Mouse (Mus musculus) lung, postnatal 0 days (tissue): ENCODE measurements around the gene Plpp3. TPM values are rescaled to one million over a fixed set of nuclear protein-coding genes. Genes with fewer than 3 reads are reported as not detected.

Source experiments
- ATAC-seq: fragments of 200-750 bp; cut with Nextera tagmentation; 2 replicates; pipeline ENCODE4 v1.8.0; 2017; ENCODE audit warnings: moderate library complexity
- DNase-seq: peaks from one replicate; pipeline ENCODE4 v3.0.0-alpha.2; 2016; ENCODE audit warnings: low spot score
- H3K27ac ChIP-seq: fragments of 300-500 bp; sonication (generic); 2 replicates; pipeline ENCODE4 v1.5.1; 2014; ENCODE audit warnings: antibody characterized with exemption, mild to moderate bottlenecking, low read length, mixed read lengths
- H3K27me3 ChIP-seq: fragments of 300-500 bp; sonication (generic); replicated peaks from 2 replicates; pipeline ENCODE4 v1.6.1; 2014; ENCODE audit warnings: low read length, mixed read lengths; ENCODE audit not compliant: insufficient read depth
- H3K36me3 ChIP-seq: fragments of 300-500 bp; sonication (generic); 2 replicates; pipeline ENCODE4 v1.6.1; 2014; ENCODE audit warnings: low read length, mixed read lengths; ENCODE audit not compliant: insufficient read depth
- H3K4me1 ChIP-seq: fragments of 300-500 bp; sonication (generic); 2 replicates; pipeline ENCODE4 v1.6.1; 2014; ENCODE audit warnings: antibody characterized with exemption, low read depth, low read length, mixed read lengths; ENCODE audit not compliant: insufficient read depth
- H3K4me2 ChIP-seq: fragments of 300-500 bp; sonication (generic); replicated peaks from 2 replicates; pipeline ENCODE4 v1.6.1; 2014; ENCODE audit warnings: low read depth, mild to moderate bottlenecking, low read length, moderate library complexity, mixed read lengths
- H3K4me3 ChIP-seq: fragments of 300-500 bp; sonication (generic); 2 replicates; pipeline ENCODE4 v1.5.1; 2014; ENCODE audit warnings: low read depth, low read length
- H3K9ac ChIP-seq: fragments of 300-500 bp; sonication (generic); replicated peaks from 2 replicates; pipeline ENCODE4 v1.6.1; 2014; ENCODE audit warnings: low read depth, mild to moderate bottlenecking
- H3K9me3 ChIP-seq: fragments of 300-500 bp; sonication (generic); 2 replicates; pipeline ENCODE4 v1.6.1; 2016; ENCODE audit warnings: low read length, mixed read lengths
- CTCF ChIP-seq: IDR thresholded peaks from 2 replicates; pipeline ENCODE4 v1.5.1; 2016; ENCODE audit warnings: antibody characterized with exemption, mild to moderate bottlenecking
- EP300 ChIP-seq: IDR thresholded peaks from 2 replicates; pipeline ENCODE4 v1.6.1; 2016; ENCODE audit warnings: antibody characterized with exemption, mild to moderate bottlenecking, control low read depth
- WGBS: fragments of 180-500 bp; shearing (Covaris S2); extraction: QIAGEN DNeasy Blood & Tissue Kit; methylation state at CpG from one replicate; pipeline ENCODE4 v1.1.7; 2014; 5-methylcytosine and 5-hydroxymethylcytosine counted together
- polyA plus RNA-seq: library from polyadenylated mRNA; unstranded; fragments of >200 nt; fragmentation: Nextera tagmentation; extraction: Ambion mirVana; gene quantifications from 2 replicates; pipeline ENCODE4 v1.2.1, GENCODE M21; 2015

Gene Plpp3
- polyA plus RNA-seq, 1 experiment from 2014 or later, result 134 TPM

DNA sequence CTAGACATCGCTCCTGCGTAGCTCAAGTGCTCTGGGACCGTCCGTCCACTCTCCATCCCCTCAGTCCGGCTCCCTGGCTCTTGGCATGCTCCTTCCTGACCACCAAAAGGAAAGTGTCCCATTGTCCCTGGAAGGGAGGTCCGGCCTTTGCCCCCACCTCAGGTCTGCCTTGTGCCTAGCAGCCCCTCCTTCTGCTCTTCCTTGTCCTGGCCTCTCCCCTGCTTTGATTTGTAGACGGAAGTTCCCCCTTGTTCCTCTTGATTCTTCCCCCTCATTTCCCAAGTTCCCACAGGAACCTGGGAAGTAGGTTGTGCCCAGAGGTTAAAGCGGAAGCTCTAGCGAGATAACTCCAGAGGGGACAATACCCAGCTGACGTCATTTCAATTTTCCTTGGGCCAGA lies 61.1 kb downstream of the Plpp3 start:
- H3K36me3 ChIP-seq, result peaks cover 28% of the 10 kb centered on the region
- DNase-seq, result peak; percentile 54
- TF ChIP-seq CTCF, result no peak; the same call in 1 of the 2 replicates
- peak; percentile 95 for TF ChIP-seq EP300
- peak overlapping the region; percentile 16; the same call in 1 of the 2 replicates for H3K27ac ChIP-seq
- no peak overlapping the region for H3K9ac ChIP-seq
- no peaks in the 10 kb centered on the region for H3K27me3 ChIP-seq
- 55% methylated on average over 10 of the region's 10 CpGs for whole genome bisulfite sequencing
- no peaks in the 10 kb centered on the region; the same call in 1 of the 2 replicates for H3K4me1 ChIP-seq
- no peak overlapping the region for H3K4me3 ChIP-seq
- no peaks in the 10 kb centered on the region for H3K9me3 ChIP-seq
- no peak overlapping the region for H3K4me2 ChIP-seq
- ATAC-seq, result peak; percentile 73

DNA sequence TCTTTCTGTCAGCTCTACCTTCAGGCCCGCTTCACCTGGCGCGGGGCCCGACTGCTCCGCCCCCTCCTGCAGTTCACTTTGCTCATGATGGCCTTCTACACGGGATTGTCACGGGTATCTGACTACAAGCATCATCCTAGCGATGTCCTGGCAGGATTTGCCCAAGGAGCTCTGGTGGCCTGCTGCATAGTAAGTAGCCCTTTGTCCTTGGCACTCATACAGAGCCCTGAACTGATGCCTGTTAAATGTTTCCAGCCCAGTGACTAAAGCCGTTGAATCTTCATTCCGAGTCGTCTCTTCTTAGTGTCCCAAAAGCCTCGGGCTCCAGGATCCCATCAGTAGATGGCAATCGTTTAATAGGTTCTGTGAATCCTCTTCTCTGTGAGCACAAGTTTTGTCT lies 62.2 kb downstream of the Plpp3 start:
- H3K9ac ChIP-seq, result no peak overlapping the region
- H3K9me3 ChIP-seq, result no peaks in the 10 kb centered on the region
- H3K4me3 ChIP-seq, result no peak overlapping the region
- no peak for TF ChIP-seq CTCF
- TF ChIP-seq EP300, result no peak
- H3K27me3 ChIP-seq, result no peaks in the 10 kb centered on the region
- no peak for DNase-seq
- H3K27ac ChIP-seq, result no peak overlapping the region
- no peak overlapping the region for H3K4me2 ChIP-seq
- 89% methylated on average over 13 of the region's 13 CpGs for WGBS
- peaks cover 24% of the 10 kb centered on the region for H3K36me3 ChIP-seq
- no peak for ATAC-seq
- H3K4me1 ChIP-seq, result no peaks in the 10 kb centered on the region; the same call in 1 of the 2 replicates

DNA sequence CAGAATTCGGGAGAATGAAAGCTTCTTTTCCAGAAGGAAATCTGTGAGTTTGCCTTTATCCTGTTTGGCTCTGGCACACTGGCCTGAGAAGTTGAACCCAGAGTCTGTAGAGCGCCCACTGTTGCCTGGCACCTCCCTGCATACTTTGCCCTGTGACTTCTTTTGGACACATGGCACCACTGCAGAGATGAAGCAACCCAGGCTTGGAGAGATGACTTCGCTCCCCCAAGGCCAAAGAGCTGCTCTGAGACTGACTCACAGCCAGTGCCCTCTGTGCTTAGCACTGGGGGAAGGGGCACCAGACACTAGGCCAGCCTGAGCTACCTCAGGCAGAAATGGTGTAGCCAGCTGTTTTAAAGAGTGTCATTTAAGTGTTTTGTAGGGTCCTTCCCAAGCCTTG lies 63.7 kb downstream of the Plpp3 start:
- Histone ChIP-seq H3K4me2 (no peak overlapping the region), H3K4me1 (no peaks in the 10 kb centered on the region; the same call in 1 of the 2 replicates), H3K9me3 (no peaks in the 10 kb centered on the region), H3K27ac (no peak overlapping the region), H3K36me3 (peaks cover 25% of the 10 kb centered on the region), H3K9ac (no peak overlapping the region), H3K4me3 (no peak overlapping the region), H3K27me3 (no peaks in the 10 kb centered on the region)
- ATAC-seq, result no peak
- no peak for DNase-seq
- TF ChIP-seq CTCF (no peak), EP300 (no peak)
- 81% methylated on average over 3 of the region's 3 CpGs for WGBS

DNA sequence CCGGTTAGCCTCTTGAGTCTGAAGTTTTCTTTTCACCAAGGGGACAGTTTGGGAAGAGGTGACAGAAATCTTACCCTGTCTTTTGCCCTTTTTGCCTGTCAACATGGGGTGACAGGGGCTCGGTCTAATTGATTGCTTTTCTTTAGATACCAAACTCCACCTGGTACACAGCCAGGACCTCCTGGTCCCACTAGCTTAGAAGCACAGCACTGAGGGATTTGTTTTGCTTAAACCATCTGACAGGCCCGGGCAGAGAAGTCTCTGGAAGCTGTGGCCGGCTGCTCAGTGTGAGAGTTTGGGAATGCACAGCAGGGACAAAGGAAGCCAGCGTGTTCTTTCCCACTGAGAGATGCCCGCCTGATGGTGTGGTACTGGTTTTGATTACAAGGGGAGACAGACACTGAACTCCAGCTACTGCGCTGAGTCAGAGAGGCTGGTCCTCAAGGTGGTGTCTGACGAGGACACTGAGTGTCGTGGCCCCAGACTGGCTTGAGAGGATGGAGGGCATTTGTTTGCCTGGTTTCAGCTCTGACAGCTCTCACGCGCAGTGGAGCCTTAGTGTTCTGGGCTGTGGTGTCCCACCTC lies 64.2 kb downstream of the Plpp3 start:
- 75% methylated on average over 11 of the region's 11 CpGs for WGBS
- no peak for TF ChIP-seq EP300
- TF ChIP-seq CTCF, result no peak
- ATAC-seq (no peak), DNase-seq (no peak)
- Histone ChIP-seq H3K36me3 (peaks cover 29% of the 10 kb centered on the region), H3K27ac (no peak overlapping the region), H3K4me3 (no peak overlapping the region), H3K4me1 (no peaks in the 10 kb centered on the region; the same call in 1 of the 2 replicates), H3K9me3 (no peaks in the 10 kb centered on the region), H3K4me2 (no peak overlapping the region), H3K9ac (no peak overlapping the region), H3K27me3 (no peaks in the 10 kb centered on the region)

DNA sequence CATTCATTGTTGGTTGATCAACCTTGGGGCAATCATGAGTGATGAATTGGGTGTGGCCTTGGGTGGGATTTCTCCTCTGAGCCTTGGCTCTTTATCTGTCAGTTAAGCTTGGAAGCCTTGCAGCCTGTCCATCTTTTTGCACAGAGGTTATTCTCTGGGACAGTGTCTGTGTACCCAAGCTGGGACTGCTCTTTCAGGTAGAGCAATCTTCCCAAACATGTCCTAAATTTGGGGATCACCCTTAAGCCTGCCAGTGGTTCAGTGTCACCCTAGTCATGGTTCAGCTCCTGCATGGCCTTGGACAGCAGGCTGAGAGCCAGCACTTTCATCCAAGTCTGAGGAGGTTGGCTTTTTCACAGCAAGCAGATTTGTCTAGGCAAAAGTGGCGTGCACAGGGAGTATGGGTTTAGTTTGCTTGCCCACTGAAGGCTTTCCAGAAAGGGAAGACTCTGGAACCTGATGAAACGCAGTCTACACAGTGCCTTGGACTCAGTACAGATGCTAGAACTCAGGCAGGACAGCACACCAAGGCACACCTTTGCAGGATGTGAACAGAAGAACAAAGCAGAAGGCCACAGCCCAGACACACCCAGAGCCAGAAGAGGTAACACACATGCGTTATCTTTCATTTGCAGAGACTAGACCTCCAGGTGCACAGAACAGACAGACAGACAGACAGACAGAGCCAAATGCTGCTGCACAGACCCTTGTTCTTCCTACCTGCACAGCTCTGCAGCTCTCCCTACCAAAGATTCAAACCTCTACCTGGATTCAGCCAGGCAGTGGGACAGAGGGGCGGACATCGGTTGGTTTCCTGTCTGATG lies 66.2 kb downstream of the Plpp3 start:
- Histone ChIP-seq H3K9ac (no peak overlapping the region), H3K27ac (peak overlapping the region; percentile 16; the same call in 1 of the 2 replicates)
- 68% methylated on average over 5 of the region's 5 CpGs for WGBS

DNA sequence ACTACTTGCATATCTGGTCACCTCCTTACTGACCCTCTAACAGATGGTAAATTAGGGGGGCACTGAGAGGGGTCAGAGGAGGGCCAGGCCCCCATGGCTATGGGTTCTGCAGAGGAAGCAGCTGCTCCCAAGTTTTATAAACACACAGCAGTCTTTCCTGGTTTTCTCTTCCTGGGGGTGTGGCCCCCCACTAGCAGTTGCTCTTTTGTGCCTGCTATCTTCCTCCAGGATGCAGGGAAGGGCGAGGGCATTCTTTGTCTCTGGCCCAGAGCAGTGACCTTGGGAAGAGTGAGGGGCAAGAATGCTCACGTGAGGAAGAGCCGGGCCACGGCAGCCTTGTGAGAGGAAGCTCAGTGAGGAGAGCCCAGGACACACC lies 66.8 kb downstream of the Plpp3 start:
- H3K4me2 ChIP-seq, result no peak overlapping the region
- ATAC-seq (peak; percentile 86), DNase-seq (peak; percentile 72)
- no peaks in the 10 kb centered on the region for H3K27me3 ChIP-seq
- no peak overlapping the region for H3K9ac ChIP-seq
- peak overlapping the region; percentile 16 for H3K27ac ChIP-seq
- peaks cover 37% of the 10 kb centered on the region for H3K36me3 ChIP-seq
- WGBS, result 54% methylated on average over 4 of the region's 4 CpGs
- no peaks in the 10 kb centered on the region for H3K9me3 ChIP-seq
- H3K4me3 ChIP-seq, result no peak overlapping the region
- no peaks in the 10 kb centered on the region; the same call in 1 of the 2 replicates for H3K4me1 ChIP-seq
- TF ChIP-seq EP300 (peak; percentile 94), CTCF (no peak)

More for the DNA sequence above, 66.2 kb downstream of the Plpp3 start:
- TF ChIP-seq CTCF, result no peak
- TF ChIP-seq EP300, result no peak
- no peak for ATAC-seq
- Histone ChIP-seq H3K9me3 (no peaks in the 10 kb centered on the region), H3K4me2 (no peak overlapping the region), H3K27me3 (no peaks in the 10 kb centered on the region), H3K4me3 (no peak overlapping the region), H3K36me3 (peaks cover 32% of the 10 kb centered on the region), H3K4me1 (no peaks in the 10 kb centered on the region; the same call in 1 of the 2 replicates)
- no peak for DNase-seq
